Mouse (Mus musculus) right cerebral cortex, adult 2 months (tissue): ENCODE data around the gene Fgfr2.

Experiments used
- DNase-seq, 2 experiments: peaks; one replicate each; pipeline ENCODE4 v3.0.0; 2021 to 2022; ENCODE audit warnings: low spot score in 2 of 2

Fgfr2 gene

DNA sequence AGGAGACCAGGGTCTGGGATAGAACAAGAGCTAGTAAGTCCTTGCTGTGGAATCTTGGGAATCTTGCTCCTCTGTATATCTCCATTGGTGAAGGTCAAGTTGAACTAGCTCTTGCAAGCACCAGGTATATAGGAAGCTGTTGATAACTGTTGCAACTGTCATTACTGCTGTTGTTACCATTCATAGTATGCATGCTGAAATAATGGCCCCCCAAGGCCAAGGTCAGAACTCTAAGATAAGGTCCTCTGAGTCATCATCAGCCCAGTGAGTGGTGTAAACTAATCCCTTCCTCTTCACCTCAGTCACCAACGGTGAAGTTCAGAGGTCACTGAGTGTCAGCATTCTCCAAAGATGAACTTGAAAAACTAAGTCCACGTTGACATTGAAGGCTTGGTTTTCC lies 710.6 kb downstream of the Fgfr2 start:
- DNase-seq = no peak

DNA sequence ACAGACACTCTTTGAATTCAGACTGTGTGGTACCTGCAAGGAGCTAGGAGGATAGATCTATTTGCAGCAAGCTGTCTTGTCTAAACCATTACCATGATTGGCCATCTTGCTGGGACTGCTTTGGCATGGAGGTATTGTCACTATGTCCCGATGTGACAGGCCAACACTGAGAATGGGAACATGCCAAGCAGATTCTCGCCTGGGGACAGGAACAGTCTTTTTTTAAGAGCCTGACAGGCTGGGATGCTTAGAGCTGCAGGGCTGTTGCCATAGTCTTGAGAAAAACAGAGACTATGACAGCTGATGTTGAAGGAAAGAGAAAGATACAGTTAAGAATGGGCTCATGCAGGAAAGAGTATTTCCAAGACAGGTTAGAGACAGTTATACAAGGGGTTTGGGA lies 711.4 kb downstream of the Fgfr2 start:
- DNase-seq = no peak

DNA sequence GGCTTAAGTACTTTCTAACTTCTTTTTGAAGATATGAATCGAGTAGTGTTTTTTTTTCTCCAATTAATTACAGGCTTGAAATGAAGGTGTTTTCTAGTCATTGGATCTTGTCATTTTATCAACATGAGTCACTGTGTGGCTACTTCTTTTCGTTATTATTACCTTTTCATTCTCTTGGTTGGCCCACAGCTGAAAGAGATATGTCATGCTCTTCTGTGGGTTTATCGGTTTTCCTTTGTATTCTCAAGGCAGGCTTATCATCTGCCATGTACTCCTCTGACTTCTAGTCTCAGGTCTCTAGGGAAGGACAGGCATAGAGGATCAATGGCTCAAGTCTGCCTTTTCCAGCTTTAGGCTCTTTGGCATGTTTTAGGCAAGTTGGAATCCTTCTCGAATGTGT lies 712.2 kb downstream of the Fgfr2 start:
- DNase-seq = no peak

DNA sequence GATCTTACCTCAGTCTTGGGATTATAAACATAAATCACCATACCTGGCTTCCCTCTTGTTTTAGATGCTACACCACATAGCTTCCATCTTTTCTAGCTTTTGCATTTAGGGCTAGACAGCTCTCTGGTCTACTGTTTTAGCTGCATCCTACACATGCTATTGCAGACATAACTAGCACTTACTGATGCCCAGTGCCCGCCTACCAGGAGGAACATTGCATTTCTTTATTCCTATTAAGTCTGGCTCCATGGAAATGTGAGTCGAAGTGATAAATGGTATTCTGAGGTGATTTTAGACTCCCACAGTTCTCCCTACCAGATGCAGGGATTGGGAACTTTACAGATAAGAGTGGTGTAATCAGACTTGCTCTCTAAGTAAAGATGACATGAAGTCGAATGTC lies 713.3 kb downstream of the Fgfr2 start:
- DNase-seq = peak; percentile 21 to 36

DNA sequence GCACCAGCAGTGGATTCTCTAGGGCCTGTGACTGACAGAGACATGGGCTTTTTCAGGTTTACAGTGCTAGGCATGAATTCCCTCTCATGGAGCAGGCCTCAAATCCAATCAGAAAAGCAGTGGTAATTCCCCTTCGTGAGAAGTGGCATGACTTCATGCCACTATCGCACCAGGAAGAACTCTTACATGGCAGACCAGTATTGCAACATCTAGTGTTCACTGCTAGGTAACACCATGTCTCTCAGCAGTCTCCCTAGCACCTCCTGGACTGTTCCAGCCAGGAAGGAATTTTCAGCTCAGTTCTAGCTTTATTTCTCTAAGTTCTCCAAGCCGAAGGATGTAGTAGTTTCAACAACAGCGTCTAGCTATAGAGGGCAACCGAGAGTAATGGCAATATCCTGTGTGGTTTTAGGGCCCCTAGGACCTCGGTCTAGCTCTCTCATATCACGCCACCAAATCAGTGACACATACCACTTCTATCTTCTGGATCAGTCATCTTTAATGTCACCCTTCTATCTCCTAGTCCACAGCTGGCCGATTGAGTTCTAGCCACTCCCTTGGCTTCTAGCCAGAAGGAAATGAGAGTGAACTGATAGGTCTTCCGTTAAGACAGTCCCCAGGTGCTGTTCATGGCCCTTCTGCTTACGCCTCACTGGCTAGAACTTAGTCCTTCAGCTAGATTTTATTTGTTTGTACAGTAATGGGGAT lies 720.6 kb downstream of the Fgfr2 start:
- DNase-seq = no peak

DNA sequence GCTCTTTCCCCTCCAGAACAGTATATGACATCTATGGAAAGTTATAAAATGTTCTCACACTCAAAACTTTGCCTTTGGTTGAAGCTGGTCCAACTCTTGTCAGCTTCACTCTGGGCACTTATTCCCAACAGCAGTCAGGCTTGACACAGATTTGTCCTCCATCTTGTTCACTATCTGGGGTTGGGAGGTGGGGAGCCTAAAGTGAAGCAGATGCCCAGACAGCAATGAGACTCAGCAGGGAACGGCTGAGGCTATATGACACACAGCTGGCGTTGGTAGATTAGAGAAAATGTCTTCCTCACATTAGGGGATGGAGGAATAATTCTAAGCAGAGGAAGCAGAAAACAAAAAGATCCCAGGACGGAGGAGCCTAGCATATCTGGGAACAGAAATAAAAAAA lies 724.7 kb downstream of the Fgfr2 start:
- no peak for DNase-seq

DNA sequence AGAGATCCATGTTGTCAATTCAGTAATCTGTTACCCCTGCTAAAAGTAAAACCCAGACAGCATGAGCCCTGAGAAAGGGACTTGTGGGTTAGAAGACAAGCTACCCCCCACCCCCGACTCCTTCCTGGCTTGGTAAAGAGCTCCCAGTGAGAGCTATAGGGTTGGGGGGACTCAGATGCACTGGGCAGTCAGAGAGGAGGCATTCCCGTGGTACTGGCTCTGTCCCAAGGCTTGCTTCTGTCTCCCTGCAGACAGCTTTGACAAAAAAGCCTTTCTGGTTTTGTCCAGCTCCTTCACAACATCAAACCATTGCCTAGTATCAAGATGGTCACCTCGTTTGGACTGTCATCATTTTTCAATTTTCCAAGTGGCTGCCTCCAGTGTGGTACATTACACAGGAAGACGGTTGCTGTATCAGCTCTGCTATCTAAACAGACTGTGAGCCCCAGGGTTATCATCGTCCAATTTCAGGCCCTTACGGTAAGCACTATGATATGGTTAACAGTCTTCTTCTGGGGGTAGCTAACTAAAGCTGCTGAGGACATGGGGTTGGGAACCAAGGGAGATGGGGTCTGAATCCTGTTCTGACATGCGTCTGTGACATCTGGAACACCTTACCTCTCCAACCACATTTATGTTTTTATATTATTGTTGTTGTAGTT lies 726.4 kb downstream of the Fgfr2 start:
- no peak for DNase-seq

DNA sequence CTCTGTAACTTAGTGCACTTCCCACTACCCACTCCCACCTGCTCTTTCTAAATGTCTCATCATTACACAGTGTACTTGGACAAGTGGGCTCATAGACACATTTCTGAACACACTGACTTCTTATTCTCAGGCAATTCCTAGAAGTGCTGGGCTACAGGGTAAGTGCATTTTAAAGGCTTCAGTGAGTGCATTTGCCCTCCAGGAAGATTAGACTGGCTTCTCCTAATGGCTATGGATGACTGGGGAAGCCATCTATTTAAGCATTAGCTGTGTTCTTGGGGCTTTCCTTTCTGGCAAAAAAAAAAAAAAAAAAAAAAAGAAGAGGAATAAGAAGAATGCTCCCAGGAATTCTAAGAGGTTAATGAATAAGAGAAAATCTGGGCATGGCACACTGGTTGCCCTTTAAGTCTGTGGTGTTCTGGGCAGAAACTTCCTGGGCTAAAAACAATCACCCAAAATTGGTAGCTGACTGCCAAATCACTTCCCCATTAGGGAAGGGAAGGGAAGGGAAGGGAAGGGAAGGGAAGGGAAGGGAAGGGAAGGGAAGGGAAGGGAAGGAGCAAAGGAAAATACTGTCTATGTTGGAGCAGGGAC lies 729.5 kb downstream of the Fgfr2 start:
- DNase-seq = no peak

DNA sequence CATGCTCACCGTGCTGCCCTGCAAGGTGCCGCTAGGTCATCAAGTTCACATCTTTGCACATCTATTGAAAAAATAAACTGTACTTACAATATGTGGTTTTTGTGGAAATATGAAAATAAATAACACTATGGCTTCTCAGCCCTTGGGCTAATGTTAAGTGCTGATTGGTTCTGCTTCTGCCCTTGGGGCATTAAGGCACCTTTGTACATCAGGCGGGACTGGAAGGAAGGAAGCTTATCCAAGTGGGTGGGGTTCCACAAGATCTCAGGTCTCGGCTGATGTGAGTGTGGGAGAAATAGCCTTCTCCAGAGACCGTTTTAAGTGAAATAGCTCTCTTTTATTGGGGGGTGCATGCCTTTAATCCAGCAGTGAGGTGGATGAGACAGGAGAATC lies 730.1 kb downstream of the Fgfr2 start:
- DNase-seq = no peak

DNA sequence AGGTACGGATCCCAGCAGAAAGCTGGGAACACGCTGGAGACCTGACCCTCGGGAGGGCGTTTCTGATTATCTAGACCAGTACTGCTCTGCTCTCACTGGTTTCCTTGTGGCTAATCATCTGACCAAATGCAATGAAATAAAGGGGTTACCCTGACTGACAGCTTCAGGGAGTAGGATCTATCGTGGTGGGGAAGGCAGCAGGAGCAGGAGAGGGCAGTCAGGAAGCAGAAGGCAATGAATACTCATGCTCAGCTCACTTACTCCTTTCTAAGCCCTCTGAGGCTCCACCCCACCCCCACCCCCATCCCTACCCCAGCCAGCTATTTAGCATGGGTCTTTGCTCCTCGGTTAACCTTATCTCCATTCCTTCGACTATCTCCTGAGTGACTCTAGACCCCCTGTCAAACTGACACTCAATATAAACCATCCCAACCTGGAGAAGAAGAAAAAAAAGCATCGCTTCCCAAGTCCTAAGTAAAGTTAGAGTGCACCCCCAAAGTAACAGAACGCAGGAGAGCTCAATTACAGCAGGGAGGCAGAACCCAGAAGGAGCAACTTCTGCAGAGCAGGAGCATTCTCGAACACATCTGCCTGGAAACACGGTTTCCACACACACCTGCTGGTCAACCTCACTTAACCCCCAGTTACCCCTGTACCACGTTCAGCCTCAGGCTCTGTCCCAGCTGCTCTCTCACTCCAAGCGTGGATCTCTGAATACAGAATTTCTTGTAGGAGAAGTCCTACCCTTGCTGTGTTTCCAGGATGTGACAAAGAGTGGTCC lies 730.7 kb downstream of the Fgfr2 start:
- no peak for DNase-seq

DNA sequence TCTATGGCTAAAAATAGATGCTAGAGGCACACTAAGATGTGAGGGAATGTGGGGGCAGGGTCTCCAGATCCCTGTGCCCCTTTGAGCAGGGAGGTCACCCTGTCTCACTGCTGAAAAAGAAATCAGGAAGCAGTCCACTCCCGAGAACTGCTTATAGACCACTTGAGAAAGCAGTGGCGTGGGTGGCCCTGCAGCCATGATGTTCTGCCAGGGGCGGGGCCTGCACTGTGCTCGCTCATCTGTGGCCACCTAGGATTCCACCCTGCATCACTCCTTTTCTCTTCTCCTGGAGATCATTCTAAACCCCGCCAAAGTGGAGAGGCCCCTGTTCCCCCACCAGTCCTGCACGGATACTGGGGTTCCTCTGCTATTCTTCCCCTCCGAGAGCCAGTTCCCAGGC lies 733.7 kb downstream of the Fgfr2 start:
- no peak for DNase-seq

DNA sequence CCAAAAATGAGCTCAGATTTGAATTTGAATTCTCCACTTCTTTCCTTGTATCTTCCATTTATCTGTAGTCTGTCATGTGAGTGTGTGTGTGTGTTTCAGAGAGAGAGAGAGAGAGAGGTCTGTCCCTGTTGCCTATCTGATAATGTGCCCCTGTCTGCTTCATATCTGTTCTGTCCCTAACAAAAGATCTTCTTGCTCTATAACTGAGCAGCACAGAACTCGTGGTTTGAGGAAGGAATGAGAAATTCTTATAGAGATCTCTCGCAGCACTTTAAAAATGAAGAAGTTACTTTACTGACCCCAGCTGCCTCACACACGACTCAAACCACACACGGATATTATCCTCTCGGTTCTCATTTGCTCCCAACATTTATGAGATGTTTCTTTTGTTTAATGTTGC lies 735.6 kb downstream of the Fgfr2 start:
- DNase-seq = no peak

DNA sequence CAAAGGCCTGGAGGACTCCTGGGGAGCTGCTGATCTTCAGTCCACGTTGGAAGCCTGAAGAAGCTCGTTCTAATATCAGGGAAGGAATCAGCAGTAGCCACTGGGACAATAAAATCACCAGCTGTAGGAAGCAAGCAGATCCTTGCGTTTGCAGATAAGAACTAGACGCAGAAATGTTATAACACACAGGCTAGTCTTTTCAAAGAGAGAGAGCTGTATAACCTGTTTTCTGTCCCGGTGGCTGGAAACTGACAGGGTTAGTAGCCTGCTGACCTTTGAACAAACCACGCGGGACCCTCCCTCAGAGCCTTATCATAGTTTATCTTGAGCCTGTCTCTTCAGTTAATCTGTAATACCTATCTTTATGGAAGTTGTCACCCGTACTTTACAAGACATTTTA lies 736.8 kb downstream of the Fgfr2 start:
- DNase-seq = no peak

DNA sequence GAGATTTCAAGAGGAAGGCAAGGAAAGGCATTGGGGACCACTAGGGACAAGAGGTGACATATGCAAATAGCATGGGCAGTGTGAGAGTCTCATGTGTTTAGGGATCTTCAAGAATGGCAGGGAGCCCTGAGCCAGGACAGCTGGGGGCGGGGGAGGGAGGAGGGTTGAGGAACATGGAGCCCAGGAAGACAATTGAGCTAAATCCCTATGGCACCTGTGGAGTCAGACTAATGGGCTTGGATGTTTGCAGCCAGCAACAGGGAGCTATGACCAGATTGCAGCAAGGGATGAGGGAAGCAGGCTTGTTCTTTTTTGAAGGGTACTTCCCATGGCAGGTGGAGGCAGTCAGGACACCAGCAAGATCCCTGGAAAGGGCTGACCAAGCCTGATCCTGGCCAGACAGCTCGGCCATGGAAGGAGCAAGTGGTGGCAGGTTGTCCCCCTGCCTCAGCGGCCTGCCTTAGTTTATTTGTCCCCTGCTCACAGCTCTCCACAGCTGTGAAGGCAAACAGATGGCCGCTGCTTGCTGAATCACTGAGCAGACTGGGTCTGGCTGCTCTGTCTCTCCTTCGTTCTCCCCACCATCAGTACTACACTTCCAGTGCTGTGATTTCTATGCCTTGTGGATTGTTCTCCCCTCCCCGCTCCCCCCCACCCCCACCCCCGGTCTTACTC lies 737.6 kb downstream of the Fgfr2 start:
- DNase-seq = no peak

DNA sequence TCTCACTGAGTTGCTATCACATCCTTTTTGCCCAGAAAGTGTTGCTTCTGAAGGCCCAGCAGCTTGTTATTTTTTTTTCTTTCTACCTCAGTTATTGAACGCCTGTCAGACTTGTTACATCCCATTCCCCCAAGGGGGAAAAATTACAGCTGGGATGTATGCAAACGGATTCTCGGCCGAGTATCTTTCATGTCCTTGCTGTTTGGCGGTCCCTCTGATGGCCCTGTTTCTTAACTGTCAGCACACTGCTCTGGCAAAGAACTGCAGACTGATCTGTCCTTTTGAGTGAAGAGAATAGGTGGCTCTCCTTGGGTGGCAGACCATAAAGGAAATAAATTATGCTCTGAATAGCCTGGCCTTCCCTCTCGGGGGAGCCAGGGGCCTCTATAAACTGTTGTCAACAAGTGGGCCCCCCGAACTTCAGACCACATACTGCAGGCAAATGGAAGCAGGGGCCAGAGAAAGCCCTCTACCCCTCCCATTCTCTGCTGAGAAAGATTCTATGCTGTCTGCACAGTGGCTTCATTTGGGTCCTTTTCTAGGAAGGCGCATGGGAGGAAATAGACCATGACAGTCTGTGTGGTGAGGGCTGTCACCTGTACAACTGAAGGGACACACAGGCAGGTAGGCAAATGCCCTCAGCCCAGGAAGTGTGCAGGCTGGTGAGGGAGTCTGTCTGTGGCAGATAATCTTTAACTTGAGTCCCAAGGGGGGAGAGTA lies 738.3 kb downstream of the Fgfr2 start:
- DNase-seq = no peak

DNA sequence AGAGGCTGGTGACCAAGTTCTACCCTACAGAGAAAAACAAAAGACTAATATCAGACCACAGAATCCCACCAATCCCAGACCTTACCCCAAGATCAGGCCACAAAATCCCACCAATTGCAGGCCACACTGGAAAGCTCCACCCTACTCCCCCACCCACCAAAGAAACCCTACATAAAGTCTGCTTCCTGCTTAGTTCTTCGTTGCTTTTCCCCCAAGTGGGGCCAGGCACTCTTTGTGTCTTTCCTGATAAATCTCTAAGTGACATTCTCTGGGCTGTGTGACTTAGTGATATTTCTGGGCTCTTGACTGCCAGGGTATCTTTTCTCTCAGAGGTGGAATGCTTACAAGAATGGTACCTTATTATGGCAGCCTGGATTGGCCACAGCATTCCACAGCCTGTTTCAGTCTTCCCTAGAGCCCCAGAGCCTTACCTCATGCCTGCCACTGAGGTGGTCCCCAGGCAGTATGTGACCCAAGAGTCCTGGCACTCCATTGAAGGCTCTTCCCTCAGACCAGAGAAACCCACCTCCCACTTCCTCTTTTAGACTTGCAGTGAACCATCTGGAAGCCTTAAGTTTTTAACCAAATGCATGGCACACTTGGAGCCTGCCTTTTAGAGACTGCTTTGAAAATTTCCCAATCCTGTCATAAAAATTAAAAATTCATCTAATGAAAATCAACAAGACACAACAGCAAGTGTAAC lies 742.4 kb downstream of the Fgfr2 start:
- DNase-seq = no peak

DNA sequence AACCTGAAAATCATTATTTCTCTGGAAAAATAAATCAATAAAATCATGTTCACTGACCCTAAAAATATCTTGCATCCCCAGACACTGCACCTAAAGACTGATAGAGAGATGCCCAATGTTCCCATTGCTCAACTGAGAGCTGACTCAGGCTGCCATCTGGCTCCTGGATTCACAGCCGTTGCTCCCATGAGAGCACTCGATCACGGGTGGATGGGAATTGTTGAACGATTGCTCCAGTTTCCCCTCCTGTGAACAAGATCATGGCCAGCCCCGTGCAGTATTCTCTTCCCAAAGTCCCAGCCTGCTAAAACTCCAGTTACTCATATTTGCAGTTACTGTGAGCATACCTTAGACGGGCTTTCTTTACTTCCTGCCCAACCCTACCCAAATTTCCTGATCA lies 745.2 kb downstream of the Fgfr2 start:
- no peak for DNase-seq

DNA sequence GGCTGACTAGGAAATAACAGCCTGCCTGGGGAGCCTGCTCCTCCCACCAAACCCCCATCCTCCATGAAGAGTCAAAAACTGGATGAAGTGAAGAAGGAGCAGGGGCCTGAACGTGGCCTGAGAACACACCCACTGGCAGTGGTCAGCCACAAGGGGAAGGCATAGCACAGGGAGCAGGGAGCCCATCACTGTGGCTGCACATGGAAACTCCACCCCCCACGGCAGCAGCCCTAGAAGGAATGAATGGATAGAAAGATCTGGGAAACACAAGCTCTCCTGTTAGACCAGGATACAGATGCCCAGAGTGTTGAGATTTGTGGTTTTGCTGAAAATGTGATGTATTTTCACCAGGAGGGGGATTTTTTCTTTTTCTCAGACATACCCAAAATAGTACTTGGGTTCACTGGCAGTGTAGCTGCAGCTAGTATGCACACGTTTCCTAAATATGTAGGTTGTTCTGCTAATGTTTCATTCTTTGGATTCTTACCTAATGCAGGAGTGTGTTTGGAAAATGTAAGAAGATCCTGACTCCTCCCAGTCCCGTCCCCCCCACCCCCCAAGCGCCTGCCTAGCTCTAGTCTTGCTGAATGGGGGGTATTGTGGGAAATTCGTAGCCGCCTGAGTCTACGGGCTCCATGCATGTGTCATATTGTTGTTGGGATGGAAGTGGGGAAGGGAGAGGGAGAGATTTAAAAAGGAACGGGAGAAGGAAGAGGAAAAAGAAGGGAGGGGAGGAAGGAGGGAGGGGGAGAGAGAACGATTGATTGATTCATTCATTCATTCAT lies 749.4 kb downstream of the Fgfr2 start:
- DNase-seq = peak in 1 of 2 experiments; percentile 30

DNA sequence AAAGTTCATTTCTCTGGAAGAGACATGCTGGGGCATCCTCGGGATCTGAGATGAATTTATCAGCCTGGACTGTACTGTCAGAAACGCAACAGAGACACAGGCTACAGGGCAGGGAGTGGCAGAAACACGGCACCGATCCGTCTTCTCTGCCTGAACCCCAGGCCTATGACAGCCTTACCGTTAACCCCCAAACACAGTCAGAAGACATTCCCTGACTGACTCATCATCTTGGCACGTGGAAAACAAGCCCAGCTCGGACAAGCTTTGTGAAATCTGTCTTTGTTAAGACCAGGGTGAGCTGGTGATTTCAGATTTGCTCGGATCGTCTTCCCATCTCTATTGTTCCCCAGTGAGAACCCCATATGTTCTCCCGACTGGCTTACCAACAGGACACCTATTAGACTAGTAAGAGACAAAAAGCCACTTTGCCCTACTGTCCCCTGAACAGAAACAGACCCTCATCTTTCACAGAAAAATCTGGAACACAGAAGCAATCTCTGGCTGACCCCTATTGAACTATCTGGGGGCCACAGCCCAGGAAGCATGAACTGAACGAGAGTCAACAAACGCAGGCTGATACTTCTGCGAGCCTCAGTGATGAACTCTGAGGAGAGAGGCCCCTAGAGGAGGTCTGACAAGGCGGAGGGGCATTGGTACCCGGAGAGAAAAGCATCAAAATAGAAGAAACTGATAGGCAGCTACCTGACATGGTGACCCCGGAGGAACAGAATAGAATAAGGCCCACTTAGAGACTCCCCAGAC lies 750.2 kb downstream of the Fgfr2 start:
- DNase-seq = no peak
